Mouse (Mus musculus) midbrain, embryonic 12.5 days (tissue): ENCODE results near the gene Chd4. TPM values are rescaled to one million over a fixed set of nuclear protein-coding genes. Genes with fewer than 3 reads are reported as not detected.

ENCODE experiments used
- ATAC-seq: fragments of 200-750 bp; cut with Nextera tagmentation; 2 replicates; pipeline ENCODE4 v1.8.0; 2017; ENCODE audit warnings: low read depth, moderate TSS enrichment, moderate library complexity; ENCODE audit not compliant: low FRiP score
- H3K27ac ChIP-seq: fragments of 300-500 bp; sonication (generic); replicated peaks from 2 replicates; pipeline ENCODE4 v1.5.1; 2016; ENCODE audit warnings: mild to moderate bottlenecking
- H3K27me3 ChIP-seq: fragments of 300-500 bp; sonication (generic); 2 replicates; pipeline ENCODE4 v1.6.1; 2016; ENCODE audit warnings: mild to moderate bottlenecking
- H3K36me3 ChIP-seq: fragments of 300-500 bp; sonication (generic); 2 replicates; pipeline ENCODE4 v1.6.1; 2016
- H3K4me1 ChIP-seq: fragments of 300-500 bp; sonication (generic); 2 replicates; pipeline ENCODE4 v1.6.1; 2016
- H3K4me2 ChIP-seq: fragments of 300-500 bp; sonication (generic); replicated peaks from 2 replicates; pipeline ENCODE4 v1.6.1; 2016; ENCODE audit warnings: mild to moderate bottlenecking, moderate library complexity
- H3K4me3 ChIP-seq: fragments of 300-500 bp; sonication (generic); 2 replicates; pipeline ENCODE4 v1.5.1; 2016; ENCODE audit warnings: mild to moderate bottlenecking
- H3K9ac ChIP-seq: fragments of 300-500 bp; sonication (generic); replicated peaks from 2 replicates; pipeline ENCODE4 v1.6.1; 2016; ENCODE audit warnings: mild to moderate bottlenecking, moderate library complexity
- H3K9me3 ChIP-seq: fragments of 300-500 bp; sonication (generic); 2 replicates; pipeline ENCODE4 v1.6.1; 2016; ENCODE audit warnings: mild to moderate bottlenecking
- WGBS: fragments of 180-500 bp; shearing (Covaris S2); methylation state at CpG from one replicate; pipeline ENCODE4 v1.1.7; 2016; 5-methylcytosine and 5-hydroxymethylcytosine counted together
- polyA plus RNA-seq: library from polyadenylated mRNA; unstranded; fragments of >200 nt; fragmentation: Nextera tagmentation; extraction: Ambion mirVana; gene quantifications from 2 replicates; pipeline ENCODE4 v1.2.1, GENCODE M21; 2016

Chd4 gene
- polyA plus RNA-seq, 1 experiment from 2014 or later, result 127 TPM

- H3K4me1 ChIP-seq, result peaks cover 40% of the 10 kb centered on the region
These were observed 49.7 kb downstream of the Chd4 start for GRCm38 (mm10) chr6:125145479-125145951.

GRCm38 (mm10) chr6:125146148-125146547, 50.4 kb downstream of the Chd4 start:
- Histone ChIP-seq H3K4me1 (peaks cover 40% of the 10 kb centered on the region), H3K36me3 (peaks cover 30% of the 10 kb centered on the region), H3K27me3 (no peaks in the 10 kb centered on the region), H3K9ac (peak overlapping the region; percentile 91), H3K27ac (no peak overlapping the region; the same call in 1 of the 2 replicates), H3K4me3 (peak overlapping the region; percentile 82), H3K9me3 (no peaks in the 10 kb centered on the region), H3K4me2 (peak overlapping the region; percentile 89)
- no peak for ATAC-seq
- WGBS, result 53% methylated on average over 7 of the region's 7 CpGs

More at GRCm38 (mm10) chr6:125145479-125145951, 49.7 kb downstream of the Chd4 start:
- Histone ChIP-seq H3K4me3 (peak overlapping the region; percentile 82), H3K9ac (peak overlapping the region; percentile 91), H3K27me3 (no peaks in the 10 kb centered on the region), H3K9me3 (no peaks in the 10 kb centered on the region), H3K36me3 (peaks cover 35% of the 10 kb centered on the region), H3K27ac (peak overlapping the region; percentile 95), H3K4me2 (peak overlapping the region; percentile 89)
- 1% methylated on average over 29 of the region's 35 CpGs for WGBS
- peak; percentile 77 for ATAC-seq

DNA sequence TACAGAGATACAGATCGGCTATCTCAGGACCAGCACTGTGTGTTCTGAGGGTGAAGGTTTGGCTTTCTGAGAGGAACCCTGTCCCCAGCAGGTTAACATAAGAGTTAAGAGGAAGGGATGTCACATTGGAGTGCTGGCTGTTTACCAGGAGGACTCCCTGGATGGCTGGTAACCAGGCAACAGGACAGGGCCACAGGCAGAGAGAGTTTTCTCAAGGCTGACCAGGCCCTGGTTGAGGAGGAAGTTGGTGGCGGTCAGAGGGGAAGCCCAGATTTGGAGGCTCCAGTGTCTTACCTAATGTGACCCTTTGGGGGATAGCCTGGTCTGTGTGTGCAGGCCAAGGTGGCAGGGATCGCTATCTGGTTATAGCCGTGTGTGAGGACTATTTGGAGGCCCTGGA, 51.0 kb downstream of the Chd4 start:
- ATAC-seq, result no peak
- Histone ChIP-seq H3K27me3 (no peaks in the 10 kb centered on the region), H3K4me1 (peaks cover 40% of the 10 kb centered on the region), H3K4me3 (peak overlapping the region; percentile 82; the same call in 1 of the 2 replicates), H3K36me3 (peaks cover 30% of the 10 kb centered on the region), H3K9me3 (no peaks in the 10 kb centered on the region), H3K9ac (peak overlapping the region; percentile 91), H3K27ac (peak overlapping the region; percentile 39; the same call in 1 of the 2 replicates), H3K4me2 (peak overlapping the region; percentile 89)
- WGBS, result 84% methylated on average over 4 of the region's 4 CpGs

- peaks cover 30% of the 10 kb centered on the region for H3K36me3 ChIP-seq
- no peak for ATAC-seq
- peak overlapping the region; percentile 82 for H3K4me3 ChIP-seq
- no peaks in the 10 kb centered on the region for H3K9me3 ChIP-seq
- peak overlapping the region; percentile 89 for H3K4me2 ChIP-seq
- no peaks in the 10 kb centered on the region for H3K27me3 ChIP-seq
- peak overlapping the region; percentile 91 for H3K9ac ChIP-seq
- peaks cover 40% of the 10 kb centered on the region for H3K4me1 ChIP-seq
- 55% methylated on average over 10 of the region's 10 CpGs for WGBS
- H3K27ac ChIP-seq, result peak overlapping the region; percentile 39; the same call in 1 of the 2 replicates
These were observed 51.5 kb downstream of the Chd4 start for GRCm38 (mm10) chr6:125147329-125147728.

DNA sequence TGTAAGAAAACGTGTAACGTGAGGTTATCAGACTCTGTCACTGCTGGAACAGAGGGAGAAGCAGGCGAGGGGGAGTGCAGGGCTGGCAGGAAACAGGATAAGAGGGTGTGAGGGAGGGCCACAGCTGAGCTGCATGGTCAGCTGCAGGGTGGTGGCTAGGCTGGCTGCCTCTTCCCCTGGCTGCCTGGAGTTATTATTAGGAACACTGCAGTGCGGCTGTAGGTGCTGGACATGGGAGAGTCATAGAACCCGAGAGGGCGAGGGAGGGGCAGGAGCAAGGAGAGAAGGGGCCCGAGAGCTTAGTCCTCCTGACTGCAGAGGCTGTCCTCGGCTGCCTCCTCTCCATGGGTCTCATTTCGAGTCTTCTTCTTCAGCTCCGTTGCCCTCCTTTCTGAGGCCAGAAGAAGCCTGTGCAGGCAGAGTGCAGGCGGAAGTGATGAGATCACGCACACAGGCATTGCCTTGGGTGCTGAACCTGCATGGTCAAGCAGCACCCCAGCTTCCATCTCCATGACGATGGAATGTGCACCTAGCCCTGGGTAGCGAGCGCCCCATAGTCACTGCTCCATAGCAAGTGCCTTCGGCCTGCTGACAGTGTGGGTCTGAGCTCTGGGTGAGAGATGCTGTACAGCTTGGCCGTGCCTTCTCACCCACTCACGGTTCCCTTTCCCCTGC, 52.6 kb downstream of the Chd4 start:
- peaks cover 33% of the 10 kb centered on the region for H3K36me3 ChIP-seq
- 72% methylated on average over 18 of the region's 18 CpGs for WGBS
- 0 out of 2 replicates have a peak overlapping the region, but pooled peaks have one; percentile 4 for H3K4me2 ChIP-seq

GRCm38 (mm10) chr6:125148926-125149568, 53.3 kb downstream of the Chd4 start:
- no peak overlapping the region for H3K4me3 ChIP-seq
- H3K4me2 ChIP-seq, result no peak overlapping the region

More for the DNA sequence above, 52.6 kb downstream of the Chd4 start:
- no peak for ATAC-seq
- 0 out of 2 replicates have a peak overlapping the region, but pooled peaks have one; percentile 35 for H3K27ac ChIP-seq
- H3K4me1 ChIP-seq, result peaks cover 40% of the 10 kb centered on the region
- H3K9ac ChIP-seq, result peak overlapping the region; percentile 44
- no peaks in the 10 kb centered on the region for H3K27me3 ChIP-seq
- H3K9me3 ChIP-seq, result no peaks in the 10 kb centered on the region
- H3K4me3 ChIP-seq, result no peak overlapping the region

GRCm38 (mm10) chr6:125149569-125149950, 53.8 kb downstream of the Chd4 start:
- H3K4me1 ChIP-seq, result peaks cover 37% of the 10 kb centered on the region
- H3K27me3 ChIP-seq, result no peaks in the 10 kb centered on the region
- 77% methylated on average over 7 of the region's 7 CpGs for WGBS
- no peak overlapping the region for H3K9ac ChIP-seq
- H3K36me3 ChIP-seq, result peaks cover 32% of the 10 kb centered on the region
- no peak overlapping the region for H3K4me2 ChIP-seq
- no peak overlapping the region for H3K27ac ChIP-seq
- no peak overlapping the region for H3K4me3 ChIP-seq
- ATAC-seq, result no peak
- no peaks in the 10 kb centered on the region for H3K9me3 ChIP-seq

More at GRCm38 (mm10) chr6:125148926-125149568, 53.3 kb downstream of the Chd4 start:
- Histone ChIP-seq H3K4me1 (peaks cover 40% of the 10 kb centered on the region), H3K9me3 (no peaks in the 10 kb centered on the region), H3K27me3 (no peaks in the 10 kb centered on the region), H3K9ac (peak overlapping the region; percentile 44; the same call in 1 of the 2 replicates), H3K36me3 (peaks cover 33% of the 10 kb centered on the region), H3K27ac (0 out of 2 replicates have a peak overlapping the region, but pooled peaks have one; percentile 35)
- no peak for ATAC-seq
- WGBS, result 84% methylated on average over 16 of the region's 16 CpGs

DNA sequence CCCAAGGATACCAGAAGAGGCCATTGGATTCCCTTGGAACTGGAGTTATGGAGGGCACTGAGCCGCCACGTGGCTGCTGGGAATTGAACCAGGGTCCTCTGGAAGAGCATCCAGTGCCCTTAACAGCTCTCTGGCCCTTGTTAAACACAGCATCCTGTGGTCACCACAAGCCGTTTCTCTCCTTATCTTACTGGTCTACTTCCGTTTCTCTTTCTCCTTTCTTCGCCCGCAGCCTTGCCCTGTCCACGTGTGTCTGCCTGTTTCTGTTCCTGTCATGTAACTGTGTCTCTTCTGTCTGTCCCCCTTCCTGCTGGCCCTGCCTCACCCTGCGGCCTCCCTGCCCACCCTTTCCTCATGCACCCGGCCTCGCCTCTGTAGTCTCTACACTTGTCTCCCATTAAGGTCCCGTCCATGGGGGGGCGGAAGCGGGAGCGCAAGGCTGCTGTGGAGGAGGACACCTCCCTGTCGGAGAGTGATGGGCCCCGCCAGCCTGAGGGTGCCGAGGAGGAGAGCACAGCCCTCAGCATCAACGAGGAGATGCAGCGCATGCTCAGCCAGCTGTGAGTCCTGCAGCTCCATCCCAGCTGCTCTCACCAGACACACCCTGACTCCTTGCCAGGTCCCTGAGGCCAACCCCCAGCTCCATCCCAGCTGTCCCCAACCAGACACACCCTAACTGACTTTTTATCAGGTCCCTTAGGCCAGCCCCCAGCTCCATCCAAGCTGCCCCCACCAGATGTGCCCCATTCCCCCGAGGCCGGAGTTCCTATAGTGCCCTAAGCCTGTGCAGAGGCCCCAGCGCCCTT, 56.6 kb downstream of the Chd4 start:
- Histone ChIP-seq H3K4me3 (no peak overlapping the region), H3K36me3 (peaks cover 39% of the 10 kb centered on the region), H3K27ac (no peak overlapping the region), H3K9me3 (no peaks in the 10 kb centered on the region), H3K27me3 (no peaks in the 10 kb centered on the region), H3K9ac (no peak overlapping the region), H3K4me1 (peaks cover 23% of the 10 kb centered on the region), H3K4me2 (no peak overlapping the region)
- no peak for ATAC-seq
- WGBS, result 87% methylated on average over 22 of the region's 22 CpGs

DNA sequence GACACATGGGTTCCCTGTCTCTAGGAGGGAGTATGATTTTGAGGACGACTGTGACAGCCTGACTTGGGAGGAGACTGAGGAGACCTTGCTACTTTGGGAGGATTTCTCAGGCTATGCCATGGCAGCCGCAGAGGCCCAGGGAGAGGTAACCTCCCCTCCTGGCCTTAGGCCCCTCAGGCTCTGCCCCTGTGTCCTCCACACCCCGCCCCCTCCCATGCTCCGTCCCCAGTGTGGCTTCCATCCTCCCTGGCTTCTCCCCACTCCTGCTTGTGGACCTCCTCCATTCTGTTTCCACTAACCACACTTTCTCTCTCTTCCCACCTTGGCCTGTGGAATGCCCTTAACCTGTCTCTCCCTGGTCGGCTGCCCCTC, 57.2 kb downstream of the Chd4 start:
- Histone ChIP-seq H3K4me2 (no peak overlapping the region), H3K27ac (no peak overlapping the region), H3K4me1 (peaks cover 26% of the 10 kb centered on the region), H3K4me3 (no peak overlapping the region), H3K9ac (no peak overlapping the region), H3K36me3 (peaks cover 39% of the 10 kb centered on the region), H3K27me3 (no peaks in the 10 kb centered on the region), H3K9me3 (no peaks in the 10 kb centered on the region)
- WGBS, result 87% methylated on average over 5 of the region's 5 CpGs
- no peak for ATAC-seq

- Histone ChIP-seq H3K4me3 (no peak overlapping the region), H3K4me1 (peaks cover 20% of the 10 kb centered on the region), H3K4me2 (no peak overlapping the region), H3K27me3 (no peaks in the 10 kb centered on the region), H3K9me3 (no peaks in the 10 kb centered on the region), H3K9ac (no peak overlapping the region; the same call in 1 of the 2 replicates), H3K36me3 (peaks cover 41% of the 10 kb centered on the region), H3K27ac (no peak overlapping the region)
- no peak for ATAC-seq
- WGBS, result 91% methylated on average over 4 of the region's 4 CpGs
These were observed 57.9 kb downstream of the Chd4 start for GRCm38 (mm10) chr6:125153682-125154081.

DNA sequence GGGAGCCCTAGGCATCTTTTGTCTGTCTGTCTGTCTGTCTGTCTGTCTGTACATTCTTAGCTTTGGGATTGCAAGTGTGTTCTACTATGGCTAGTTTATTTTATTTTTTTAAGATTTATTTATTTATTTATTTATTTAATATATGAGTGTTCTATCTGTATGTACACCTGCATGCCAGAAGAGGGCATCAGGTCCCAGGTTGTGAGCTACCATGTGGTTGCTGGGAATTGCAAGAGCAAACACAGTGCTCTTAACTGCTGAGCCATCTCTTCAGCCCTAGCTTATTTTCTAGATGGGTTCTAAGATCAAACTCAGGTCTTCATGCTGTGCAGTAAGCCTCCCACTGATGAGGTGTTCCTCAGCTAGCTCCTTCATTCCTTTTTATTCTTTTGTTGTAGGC, 58.8 kb downstream of the Chd4 start:
- Histone ChIP-seq H3K27ac (no peak overlapping the region), H3K4me3 (no peak overlapping the region), H3K36me3 (peaks cover 50% of the 10 kb centered on the region), H3K9ac (no peak overlapping the region), H3K9me3 (no peaks in the 10 kb centered on the region), H3K4me1 (peaks cover 17% of the 10 kb centered on the region), H3K27me3 (no peaks in the 10 kb centered on the region), H3K4me2 (no peak overlapping the region)
- ATAC-seq, result no peak
